Mouse (Mus musculus): Measurements from ENCODE around the gene Pbx1. TPM values are rescaled to one million over a fixed set of nuclear protein-coding genes. Genes with fewer than 3 reads are reported as not detected.

Gene Pbx1
- polyA plus RNA-seq, 1 experiment from 2014 or later = 114 TPM

- H3K27ac ChIP-seq (replicated peaks; ENCODE audit: low read depth, low read length) = no peak overlapping the region
- peaks cover 21% of the 10 kb centered on the region for H3K4me1 ChIP-seq (ENCODE audit: control insufficient read depth, insufficient read depth, low read length)
- DNase-seq = no peak
- no peak overlapping the region for H3K4me3 ChIP-seq (replicated peaks; ENCODE audit: low read depth, low read length)
- no peaks in the 10 kb centered on the region for H3K36me3 ChIP-seq (ENCODE audit: control insufficient read depth, insufficient read depth, low read length)
- no peaks in the 10 kb centered on the region for H3K27me3 ChIP-seq (ENCODE audit: control insufficient read depth, insufficient read depth, low read length)
- no peak overlapping the region for H3K4me2 ChIP-seq (ENCODE audit: low read length)
- 84% methylated on average over 3 of the region's 3 CpGs for WGBS
- no peaks in the 10 kb centered on the region for H3K9me3 ChIP-seq (ENCODE audit: control insufficient read depth, low read length)
- no peak for ATAC-seq (ENCODE audit: low FRiP score, low TSS enrichment)
- no peak overlapping the region for H3K9ac ChIP-seq (replicated peaks; ENCODE audit: low read length)
Measured at GRCm38 (mm10) chr1:168260391-168260790, 171.7 kb downstream of the Pbx1 start.

- Histone ChIP-seq H3K9ac (replicated peaks; ENCODE audit: low read length) (no peak overlapping the region), H3K4me3 (replicated peaks; ENCODE audit: low read depth, low read length) (no peak overlapping the region), H3K4me1 (ENCODE audit: control insufficient read depth, insufficient read depth, low read length) (peaks cover 8% of the 10 kb centered on the region), H3K4me2 (ENCODE audit: low read length) (no peak overlapping the region), H3K36me3 (ENCODE audit: control insufficient read depth, insufficient read depth, low read length) (no peaks in the 10 kb centered on the region), H3K9me3 (ENCODE audit: control insufficient read depth, low read length) (no peaks in the 10 kb centered on the region), H3K27me3 (ENCODE audit: control insufficient read depth, insufficient read depth, low read length) (no peaks in the 10 kb centered on the region), H3K27ac (replicated peaks; ENCODE audit: low read depth, low read length) (no peak overlapping the region)
- 26% methylated on average over 7 of the region's 7 CpGs for WGBS
- DNase-seq (no peak), ATAC-seq (ENCODE audit: low FRiP score, low TSS enrichment) (no peak)
Measured at GRCm38 (mm10) chr1:168258856-168259255, 173.2 kb downstream of the Pbx1 start.

- ATAC-seq (ENCODE audit: low FRiP score, low TSS enrichment) (no peak), DNase-seq (no peak)
- H3K4me3 ChIP-seq (replicated peaks; ENCODE audit: low read depth, low read length) = no peak overlapping the region
- H3K36me3 ChIP-seq (ENCODE audit: control insufficient read depth, insufficient read depth, low read length) = no peaks in the 10 kb centered on the region
- H3K9ac ChIP-seq (replicated peaks; ENCODE audit: low read length) = no peak overlapping the region
- peaks cover 11% of the 10 kb centered on the region for H3K4me1 ChIP-seq (ENCODE audit: control insufficient read depth, insufficient read depth, low read length)
- H3K27ac ChIP-seq (replicated peaks; ENCODE audit: low read depth, low read length) = no peak overlapping the region
- 97% methylated on average over 9 of the region's 9 CpGs for WGBS
- H3K9me3 ChIP-seq (ENCODE audit: control insufficient read depth, low read length) = no peaks in the 10 kb centered on the region
- H3K27me3 ChIP-seq (ENCODE audit: control insufficient read depth, insufficient read depth, low read length) = no peaks in the 10 kb centered on the region
- no peak overlapping the region for H3K4me2 ChIP-seq (ENCODE audit: low read length)
Measured at GRCm38 (mm10) chr1:168255347-168255908, 176.6 kb downstream of the Pbx1 start.

GRCm38 (mm10) chr1:168246968-168247724 is 184.9 kb downstream of the Pbx1 start:
- H3K27ac ChIP-seq (replicated peaks; ENCODE audit: low read depth, low read length) = 0 out of 2 replicates have a peak overlapping the region, but pooled peaks have one; percentile 10
- WGBS = 49% methylated on average over 10 of the region's 10 CpGs
- ATAC-seq (ENCODE audit: low FRiP score, low TSS enrichment) (no peak), DNase-seq (peak; percentile 49)
- no peaks in the 10 kb centered on the region for H3K27me3 ChIP-seq (ENCODE audit: control insufficient read depth, insufficient read depth, low read length)
- peaks cover 44% of the 10 kb centered on the region for H3K4me1 ChIP-seq (ENCODE audit: control insufficient read depth, insufficient read depth, low read length)
- no peak overlapping the region for H3K4me2 ChIP-seq (ENCODE audit: low read length)
- no peaks in the 10 kb centered on the region for H3K36me3 ChIP-seq (ENCODE audit: control insufficient read depth, insufficient read depth, low read length)
- H3K9ac ChIP-seq (replicated peaks; ENCODE audit: low read length) = no peak overlapping the region
- no peaks in the 10 kb centered on the region for H3K9me3 ChIP-seq (ENCODE audit: control insufficient read depth, low read length)
- H3K4me3 ChIP-seq (replicated peaks; ENCODE audit: low read depth, low read length) = no peak overlapping the region

- Histone ChIP-seq H3K27ac (replicated peaks; ENCODE audit: low read depth, low read length) (peak overlapping the region; percentile 61; the same call in 1 of the 2 replicates), H3K4me3 (replicated peaks; ENCODE audit: low read depth, low read length) (no peak overlapping the region), H3K36me3 (ENCODE audit: control insufficient read depth, insufficient read depth, low read length) (no peaks in the 10 kb centered on the region), H3K4me1 (ENCODE audit: control insufficient read depth, insufficient read depth, low read length) (peaks cover 57% of the 10 kb centered on the region), H3K9me3 (ENCODE audit: control insufficient read depth, low read length) (no peaks in the 10 kb centered on the region), H3K27me3 (ENCODE audit: control insufficient read depth, insufficient read depth, low read length) (no peaks in the 10 kb centered on the region), H3K4me2 (ENCODE audit: low read length) (0 out of 2 replicates have a peak overlapping the region, but pooled peaks have one; percentile 7), H3K9ac (replicated peaks; ENCODE audit: low read length) (no peak overlapping the region)
- WGBS = 19% methylated on average over 5 of the region's 5 CpGs
- DNase-seq (peak; percentile 91), ATAC-seq (ENCODE audit: low FRiP score, low TSS enrichment) (peak; percentile 82)
Measured at GRCm38 (mm10) chr1:168245539-168245938, 186.5 kb downstream of the Pbx1 start.

GRCm38 (mm10) chr1:168243759-168244158 is 188.3 kb downstream of the Pbx1 start:
- H3K4me1 ChIP-seq (ENCODE audit: control insufficient read depth, insufficient read depth, low read length) = peaks cover 70% of the 10 kb centered on the region
- H3K9me3 ChIP-seq (ENCODE audit: control insufficient read depth, low read length) = no peaks in the 10 kb centered on the region
- H3K27me3 ChIP-seq (ENCODE audit: control insufficient read depth, insufficient read depth, low read length) = no peaks in the 10 kb centered on the region
- no peak overlapping the region for H3K27ac ChIP-seq (replicated peaks; ENCODE audit: low read depth, low read length)
- DNase-seq = no peak
- H3K36me3 ChIP-seq (ENCODE audit: control insufficient read depth, insufficient read depth, low read length) = no peaks in the 10 kb centered on the region
- WGBS = 94% methylated on average over 12 of the region's 12 CpGs
- ATAC-seq (ENCODE audit: low FRiP score, low TSS enrichment) = no peak
- no peak overlapping the region for H3K9ac ChIP-seq (replicated peaks; ENCODE audit: low read length)
- H3K4me2 ChIP-seq (ENCODE audit: low read length) = no peak overlapping the region
- no peak overlapping the region for H3K4me3 ChIP-seq (replicated peaks; ENCODE audit: low read depth, low read length)

- Histone ChIP-seq H3K4me1 (ENCODE audit: control insufficient read depth, insufficient read depth, low read length) (peaks cover 70% of the 10 kb centered on the region), H3K36me3 (ENCODE audit: control insufficient read depth, insufficient read depth, low read length) (no peaks in the 10 kb centered on the region), H3K27me3 (ENCODE audit: control insufficient read depth, insufficient read depth, low read length) (no peaks in the 10 kb centered on the region), H3K9ac (replicated peaks; ENCODE audit: low read length) (no peak overlapping the region), H3K9me3 (ENCODE audit: control insufficient read depth, low read length) (no peaks in the 10 kb centered on the region), H3K4me2 (ENCODE audit: low read length) (no peak overlapping the region), H3K4me3 (replicated peaks; ENCODE audit: low read depth, low read length) (no peak overlapping the region), H3K27ac (replicated peaks; ENCODE audit: low read depth, low read length) (no peak overlapping the region)
- 81% methylated on average over 7 of the region's 7 CpGs for WGBS
- DNase-seq (no peak), ATAC-seq (ENCODE audit: low FRiP score, low TSS enrichment) (no peak)
Measured at GRCm38 (mm10) chr1:168243068-168243467, 189.0 kb downstream of the Pbx1 start.

- H3K27me3 ChIP-seq (ENCODE audit: control insufficient read depth, insufficient read depth, low read length) = no peaks in the 10 kb centered on the region
- ATAC-seq (ENCODE audit: low FRiP score, low TSS enrichment) (no peak), DNase-seq (no peak)
- peak overlapping the region; percentile 21 for H3K27ac ChIP-seq (replicated peaks; ENCODE audit: low read depth, low read length)
- H3K36me3 ChIP-seq (ENCODE audit: control insufficient read depth, insufficient read depth, low read length) = no peaks in the 10 kb centered on the region
- peak overlapping the region; percentile 23 for H3K4me2 ChIP-seq (ENCODE audit: low read length)
- no peaks in the 10 kb centered on the region for H3K9me3 ChIP-seq (ENCODE audit: control insufficient read depth, low read length)
- peaks cover 61% of the 10 kb centered on the region for H3K4me1 ChIP-seq (ENCODE audit: control insufficient read depth, insufficient read depth, low read length)
- WGBS = 12% methylated on average over 7 of the region's 7 CpGs
- no peak overlapping the region; the same call in 1 of the 2 replicates for H3K9ac ChIP-seq (replicated peaks; ENCODE audit: low read length)
- H3K4me3 ChIP-seq (replicated peaks; ENCODE audit: low read depth, low read length) = no peak overlapping the region
Measured at GRCm38 (mm10) chr1:168241316-168241715, 190.8 kb downstream of the Pbx1 start.

GRCm38 (mm10) chr1:168240846-168241245 is 191.2 kb downstream of the Pbx1 start:
- ATAC-seq (ENCODE audit: low FRiP score, low TSS enrichment) = no peak
- no peak overlapping the region for H3K9ac ChIP-seq (replicated peaks; ENCODE audit: low read length)

More at GRCm38 (mm10) chr1:168240846-168241245, 191.2 kb downstream of the Pbx1 start:
- H3K27me3 ChIP-seq (ENCODE audit: control insufficient read depth, insufficient read depth, low read length) = no peaks in the 10 kb centered on the region
- WGBS = 15% methylated on average over 7 of the region's 7 CpGs
- no peak overlapping the region for H3K4me3 ChIP-seq (replicated peaks; ENCODE audit: low read depth, low read length)
- peak overlapping the region; percentile 63 for H3K27ac ChIP-seq (replicated peaks; ENCODE audit: low read depth, low read length)
- peak; percentile 73 for DNase-seq
- H3K9me3 ChIP-seq (ENCODE audit: control insufficient read depth, low read length) = no peaks in the 10 kb centered on the region
- H3K4me2 ChIP-seq (ENCODE audit: low read length) = peak overlapping the region; percentile 23; the same call in 1 of the 2 replicates
- peaks cover 60% of the 10 kb centered on the region for H3K4me1 ChIP-seq (ENCODE audit: control insufficient read depth, insufficient read depth, low read length)
- H3K36me3 ChIP-seq (ENCODE audit: control insufficient read depth, insufficient read depth, low read length) = no peaks in the 10 kb centered on the region

All from midbrain, embryonic 14.5 days (tissue).